Mouse (Mus musculus): ENCODE data around the gene Tmem52.
"Not testable (repeated sequence)": the region's sequence is repeated elsewhere in the genome, so short reads cannot be mapped to it uniquely, and the experiment has no call there.

The Tmem52 gene

GRCm38 (mm10) chr4:155468952-155469351 lies at the start of gene Tmem52:
Tmem52 (plus strand) TSS chr4:155469114.
- peak; percentile 44 to 50 for DNase-seq

DNA sequence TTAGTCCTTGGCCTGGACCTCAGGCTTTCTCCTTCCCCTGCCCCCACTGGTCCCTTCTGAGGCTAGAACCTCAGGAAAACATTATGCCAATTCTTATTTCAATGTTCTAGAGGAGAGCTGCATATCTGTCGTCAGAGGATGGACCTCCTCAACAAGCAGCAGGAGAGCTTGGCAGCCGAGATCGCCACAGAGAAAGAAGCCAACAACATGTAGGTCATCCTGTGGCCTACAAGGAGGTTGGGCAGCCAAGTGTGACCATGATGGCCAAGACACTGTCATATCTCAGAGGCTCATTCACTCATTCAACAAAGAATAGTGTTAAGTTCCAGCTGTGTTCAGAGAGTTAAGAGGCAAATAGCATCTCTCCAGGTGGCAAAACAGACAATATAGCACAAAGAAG lies 48.8 kb upstream of the Tmem52 start:
- DNase-seq = no peak

DNA sequence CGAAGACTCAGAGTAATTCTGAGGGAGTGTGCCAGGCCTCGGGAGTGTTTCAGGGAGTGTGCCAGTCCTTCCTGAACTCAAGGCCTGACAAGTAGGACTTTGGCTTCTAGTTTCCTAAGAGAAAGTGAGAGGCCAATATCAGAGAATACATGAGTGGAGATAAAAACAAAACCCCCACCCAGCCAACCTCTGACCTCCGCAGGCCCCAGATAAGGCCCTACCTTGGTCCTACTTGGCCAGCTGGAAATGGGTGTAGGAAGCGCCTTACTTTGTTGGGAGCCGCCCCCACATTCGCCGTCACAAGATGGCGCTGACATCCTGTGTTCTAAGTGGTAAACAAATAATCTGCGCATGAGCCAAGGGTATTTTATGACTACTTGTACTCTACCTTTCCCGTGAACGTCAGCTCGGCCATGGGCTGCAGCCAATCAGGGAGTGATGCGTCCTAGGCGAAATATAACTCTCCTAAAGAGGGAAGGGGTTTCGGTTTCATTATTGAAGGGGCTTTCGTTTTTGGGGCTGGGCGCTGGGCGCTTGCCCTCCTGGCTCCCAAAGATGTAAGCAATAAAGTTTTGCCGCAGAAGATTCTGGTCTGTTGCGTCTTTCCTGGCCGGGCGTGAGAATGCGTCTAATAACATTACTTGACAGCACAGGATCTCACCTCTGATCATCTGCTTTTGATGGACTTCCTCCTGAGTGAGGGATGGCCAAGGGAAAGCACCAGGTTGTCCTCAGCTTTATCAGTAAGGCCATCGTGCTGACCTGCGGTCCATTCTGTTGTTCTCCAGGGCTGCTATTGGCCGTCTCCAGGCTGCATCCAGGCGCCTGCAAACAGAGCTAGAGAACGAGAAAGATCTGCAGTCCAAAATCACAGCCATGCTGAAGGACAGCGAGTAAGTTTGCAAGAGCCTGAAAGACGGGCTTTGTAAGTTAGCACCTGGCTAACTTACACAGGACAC lies 47.2 kb upstream of the Tmem52 start:
- DNase-seq = not testable (repeated sequence)

- no peak for DNase-seq
These were observed 44.9 kb upstream of the Tmem52 start for GRCm38 (mm10) chr4:155423988-155424387.

GRCm38 (mm10) chr4:155426272-155426671 lies 42.6 kb upstream of the Tmem52 start:
- no peak for DNase-seq

DNA sequence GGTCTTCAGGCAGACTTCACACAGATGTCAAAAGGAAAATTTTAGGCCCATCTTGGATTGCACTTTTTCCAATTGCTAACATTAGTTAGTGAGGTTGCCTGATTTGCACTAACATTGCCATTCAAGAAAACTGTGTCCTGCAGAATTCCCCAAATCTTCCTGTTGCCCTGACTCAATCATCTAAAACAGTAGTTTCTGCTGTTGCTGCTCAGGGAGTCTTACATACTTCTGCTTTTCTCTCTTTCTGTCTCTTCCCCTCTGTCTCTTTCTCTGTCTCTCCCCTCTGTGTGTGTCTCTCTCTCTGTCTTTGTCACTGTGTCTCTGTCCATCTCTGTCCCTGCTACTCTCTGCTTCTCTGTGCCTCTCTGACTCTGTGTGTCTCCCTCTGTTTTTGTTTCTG lies 40.5 kb upstream of the Tmem52 start:
- no peak for DNase-seq

- no peak for DNase-seq
These were observed 39.7 kb upstream of the Tmem52 start for GRCm38 (mm10) chr4:155429202-155429601.

DNA sequence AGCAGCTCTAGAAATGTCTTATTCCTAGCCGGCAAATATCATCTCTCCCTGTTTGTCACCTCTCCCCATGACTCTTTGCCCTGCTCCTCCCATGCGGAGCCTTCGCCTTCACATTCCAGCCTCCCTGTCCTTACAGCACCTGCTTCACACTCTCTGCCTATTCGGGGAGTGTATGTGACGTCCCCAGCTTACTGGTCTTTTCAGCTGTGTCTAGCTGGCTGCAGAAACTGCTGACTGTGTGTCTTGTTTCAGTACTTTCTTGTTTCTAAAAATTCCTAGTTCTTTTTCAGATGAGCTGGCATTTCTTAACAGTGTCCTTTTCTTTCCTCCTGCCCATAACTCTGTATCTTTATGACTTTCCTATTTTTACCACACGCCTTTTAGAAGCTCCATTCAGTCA lies 36.6 kb upstream of the Tmem52 start:
- no peak for DNase-seq

GRCm38 (mm10) chr4:155433993-155434392 lies 34.9 kb upstream of the Tmem52 start:
- no peak for DNase-seq

DNA sequence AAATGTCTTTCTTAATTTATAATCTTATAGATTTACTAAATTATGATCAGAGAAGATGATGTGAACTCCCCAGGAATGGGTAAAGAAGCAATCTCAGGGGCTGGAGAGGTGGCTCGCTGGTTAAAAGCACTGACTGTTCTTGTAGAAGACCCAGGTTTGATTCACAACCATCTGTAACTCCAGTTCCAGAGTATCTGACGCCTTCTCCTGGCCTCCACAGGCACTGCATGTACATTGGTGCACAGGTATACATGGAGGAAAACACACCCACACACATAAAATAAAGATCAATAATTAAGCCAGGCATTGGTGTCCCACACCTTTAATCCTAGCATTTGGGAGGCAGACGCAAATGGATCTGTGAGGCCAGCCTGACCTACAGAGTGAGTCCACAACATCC lies 26.1 kb upstream of the Tmem52 start:
- DNase-seq = no peak

DNA sequence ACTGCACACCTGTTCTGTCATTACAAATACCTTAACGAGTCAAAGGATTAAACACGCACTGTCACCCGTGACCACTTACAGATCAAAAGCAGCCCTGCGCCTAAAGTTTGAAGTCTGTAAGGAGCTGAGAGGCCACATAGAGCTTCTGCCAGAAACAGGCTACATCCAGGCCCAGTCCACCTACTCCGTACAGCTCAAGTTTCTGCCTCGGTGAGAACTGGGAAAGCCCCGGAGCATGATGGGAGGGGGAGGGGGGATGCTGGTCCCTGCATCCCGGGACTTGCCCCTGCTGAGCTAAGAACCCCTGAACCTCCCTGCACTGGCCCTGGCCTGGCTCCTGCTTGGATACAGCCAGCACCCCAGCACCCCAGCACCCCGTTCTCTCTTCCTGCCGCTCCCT lies 17.3 kb upstream of the Tmem52 start:
- DNase-seq = no peak

GRCm38 (mm10) chr4:155458575-155458974 lies 10.3 kb upstream of the Tmem52 start:
- no peak for DNase-seq

DNA sequence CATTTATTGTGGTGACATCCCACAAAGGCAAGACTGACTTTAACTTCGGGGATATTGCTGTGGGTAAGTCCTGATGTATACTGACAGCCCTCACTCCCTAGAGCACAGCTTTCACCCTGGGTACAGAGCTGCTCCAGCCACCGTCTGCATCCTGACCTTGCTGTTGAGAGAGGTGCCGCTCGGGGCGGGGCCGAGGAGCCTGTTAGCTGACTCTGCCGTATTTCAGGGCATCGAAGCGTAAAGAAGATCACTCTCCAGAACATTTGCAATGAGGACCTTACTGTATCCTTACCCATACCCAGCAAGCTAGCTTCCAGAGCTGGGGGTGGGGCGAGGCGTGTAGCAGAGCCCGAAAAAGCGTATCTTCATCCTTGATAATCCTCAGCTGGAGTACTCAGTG lies 5.9 kb upstream of the Tmem52 start:
- DNase-seq = no peak

DNA sequence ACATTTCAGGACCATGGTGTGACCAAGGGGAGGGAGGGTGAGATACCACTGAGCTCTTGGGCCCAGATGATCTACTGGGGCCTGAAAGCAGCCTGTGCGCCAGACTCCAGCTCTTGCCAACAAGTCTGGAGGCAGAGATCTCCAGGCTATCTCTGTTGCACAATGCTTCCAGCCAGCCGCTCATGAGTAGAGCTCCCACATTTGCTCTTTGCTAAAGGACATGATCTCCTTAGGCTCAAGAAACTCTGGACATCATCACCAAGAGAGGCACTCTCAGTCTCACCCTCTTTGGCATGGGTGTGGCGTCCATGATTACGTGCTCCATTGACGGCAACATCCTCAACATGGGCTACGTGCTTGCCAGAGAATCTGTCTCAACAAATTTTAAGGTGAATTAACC lies 5.3 kb upstream of the Tmem52 start:
- DNase-seq = no peak

DNA sequence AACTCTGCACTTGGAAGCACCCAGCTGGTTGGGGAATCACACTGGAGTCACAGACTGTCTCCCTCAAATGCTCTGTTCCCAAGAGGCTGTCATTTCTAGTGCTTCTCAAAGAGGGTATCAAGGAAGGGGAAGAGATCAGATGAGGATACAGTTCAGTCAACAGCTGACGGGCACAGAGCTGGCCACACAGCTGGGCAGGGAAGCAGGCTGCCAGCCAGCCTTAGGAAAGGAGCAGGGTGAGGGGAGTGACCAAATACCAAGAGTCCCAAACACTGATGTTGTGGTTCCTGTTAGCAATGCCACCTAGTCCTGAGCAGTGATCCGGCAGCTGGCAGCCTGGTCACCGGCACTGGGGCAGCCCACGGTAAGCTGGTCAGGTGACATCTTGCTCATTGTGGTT lies 4.9 kb upstream of the Tmem52 start:
- DNase-seq = no peak

GRCm38 (mm10) chr4:155465607-155466006 lies 3.3 kb upstream of the Tmem52 start:
- DNase-seq = no peak

- DNase-seq = no peak
These were observed 2.8 kb upstream of the Tmem52 start for GRCm38 (mm10) chr4:155466080-155466479.

- no peak for DNase-seq
These were observed 1.5 kb upstream of the Tmem52 start for GRCm38 (mm10) chr4:155467237-155468010.

DNA sequence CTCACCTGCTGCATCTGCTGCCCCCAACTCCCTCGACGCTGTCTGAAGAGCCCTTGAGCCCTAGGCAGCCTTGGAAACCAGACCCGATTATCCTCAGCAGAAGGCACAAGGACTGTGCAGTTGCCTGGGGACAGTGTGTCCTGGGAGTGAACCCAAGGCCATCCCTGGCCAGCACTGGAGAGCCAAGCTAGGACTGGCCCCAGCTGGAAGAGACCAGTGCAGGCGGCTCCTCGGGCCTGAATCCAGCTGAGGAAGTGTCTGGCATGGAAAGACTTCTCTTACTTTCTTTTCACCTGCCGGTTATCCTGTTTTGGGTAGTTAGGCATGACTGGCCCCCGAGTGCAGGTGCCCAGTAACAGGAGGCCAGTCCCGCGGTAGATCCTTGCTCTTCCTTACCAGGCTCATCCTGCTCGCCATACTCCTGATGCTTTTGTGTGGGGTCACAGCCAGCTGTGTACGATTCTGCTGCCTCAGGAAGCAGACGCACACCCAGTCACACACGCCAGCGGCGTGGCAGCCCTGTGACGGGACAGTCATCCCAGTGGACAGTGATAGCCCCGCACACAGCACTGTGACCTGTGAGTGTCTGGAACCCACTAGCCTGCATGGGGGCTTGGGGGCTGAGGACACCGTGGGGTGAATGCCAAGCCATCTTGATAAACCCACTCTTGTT lies 812 bp downstream of the Tmem52 start:
- no peak for DNase-seq

DNA sequence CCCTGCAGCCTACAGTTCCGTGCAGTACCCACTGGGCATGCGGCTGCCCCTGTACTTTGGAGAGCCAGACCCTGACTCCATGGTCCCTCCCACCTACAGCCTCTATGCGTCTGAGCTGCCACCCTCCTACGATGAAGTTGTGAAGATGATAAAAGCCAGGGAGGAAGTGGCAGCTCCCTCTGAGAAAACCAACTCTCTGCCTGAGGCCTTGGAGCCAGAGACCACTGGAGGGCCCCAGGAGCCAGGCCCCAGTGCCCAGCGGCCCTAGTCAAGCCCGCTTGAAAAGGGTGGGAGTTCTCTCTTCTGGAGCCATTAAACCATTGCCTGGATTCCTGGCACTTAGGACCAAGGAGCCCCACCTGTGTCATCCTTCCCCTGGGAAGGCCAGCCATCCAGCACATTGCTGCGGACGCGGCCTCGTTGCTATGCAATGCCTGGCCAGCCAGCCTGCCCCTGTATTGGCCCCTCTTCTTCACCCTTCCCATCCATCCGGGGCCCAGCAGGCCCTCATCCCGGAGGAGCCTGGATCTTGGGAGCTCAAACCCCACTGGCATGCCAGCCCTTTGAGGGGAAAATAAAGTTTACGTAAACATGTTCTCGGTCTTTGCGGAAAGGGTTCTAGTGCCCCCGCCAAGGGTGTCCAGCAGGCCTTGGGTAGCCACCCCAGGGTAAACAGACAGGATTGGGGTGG lies 1.5 kb downstream of the Tmem52 start:
- DNase-seq = no peak

DNA sequence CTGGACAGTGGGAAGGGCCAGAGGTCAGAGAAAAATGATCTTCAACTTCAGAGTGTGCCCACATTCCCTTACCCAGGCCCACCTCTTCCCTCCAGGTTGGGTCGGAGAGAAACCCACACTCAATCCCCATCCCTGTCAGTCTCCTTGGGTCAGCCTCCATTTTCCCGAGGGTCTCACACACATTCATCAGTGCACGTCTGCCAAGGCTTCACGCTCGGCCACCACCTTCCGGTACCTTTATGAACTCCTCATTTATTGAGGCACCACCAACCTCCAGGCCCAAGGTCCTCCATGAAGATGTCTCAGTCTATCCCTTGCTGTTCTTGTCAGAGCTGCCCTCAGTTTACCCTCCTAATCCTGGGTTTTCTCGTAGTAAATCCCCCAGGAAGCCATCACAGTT lies 2.1 kb downstream of the Tmem52 start:
- no peak for DNase-seq

DNA sequence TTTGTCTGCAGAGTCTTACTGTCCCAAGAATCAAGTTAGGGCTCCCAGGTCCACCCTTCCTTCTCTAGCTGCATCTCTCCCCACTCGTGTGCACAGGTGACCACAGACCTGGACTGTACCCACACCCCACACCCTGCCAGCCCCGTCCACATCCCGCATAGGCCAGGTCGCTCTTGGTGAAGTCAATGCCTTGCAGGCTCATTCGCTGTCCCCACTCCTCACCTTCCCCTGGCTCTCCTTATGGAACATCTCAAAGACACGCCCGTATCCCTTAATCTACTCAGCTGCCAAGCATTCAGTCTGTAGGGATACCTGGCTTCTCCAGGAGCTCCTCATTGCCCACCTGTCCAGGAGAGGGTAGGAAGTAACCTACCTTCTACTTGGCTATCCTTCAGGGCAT lies 2.5 kb downstream of the Tmem52 start:
- DNase-seq = no peak
